Mouse (Mus musculus) adrenal gland, adult 8-10 months (tissue): ENCODE results near the gene Tceal7. TPM values are rescaled to one million over a fixed set of nuclear protein-coding genes. Genes with fewer than 3 reads are reported as not detected.
"Not testable (repeated sequence)": the region's sequence is repeated elsewhere in the genome, so short reads cannot be mapped to it uniquely, and the experiment has no call there.

Experiments
- DNase-seq: peaks from one replicate; pipeline ENCODE4 v3.0.0; 2022
- microRNA-seq, 2 experiments: library from miRNA; unstranded; fragments of <30 nt; microRNA quantifications; one replicate each; pipeline ENCODE4 v1.2.0; 2022
- total RNA-seq, 4 experiments: library from RNA; stranded (reverse); gene quantifications; 2 replicates each; pipeline ENCODE4 v1.2.4; 2022

Tceal7 gene
- total RNA-seq, 4 experiments from 2014 or later = not detected

GRCm38 (mm10) chrX:136248811-136249210 is 34.2 kb downstream of the Tceal7 start:
- DNase-seq = peak; percentile 70

GRCm38 (mm10) chrX:136249671-136250070 is 35.1 kb downstream of the Tceal7 start:
- no peak for DNase-seq

- no peak for DNase-seq
These were observed 37.6 kb downstream of the Tceal7 start for GRCm38 (mm10) chrX:136252023-136252729.

GRCm38 (mm10) chrX:136267720-136268119 is 53.1 kb downstream of the Tceal7 start:
- no peak for DNase-seq

- DNase-seq = no peak
These were observed 53.6 kb downstream of the Tceal7 start for GRCm38 (mm10) chrX:136268173-136268572.

GRCm38 (mm10) chrX:136269743-136270392 is 55.3 kb downstream of the Tceal7 start, which contains the start of gene Bex3:
Gene Bex3, plus strand, starts transcription at chrX:136270253.
- DNase-seq = peak; percentile 28

- DNase-seq = not testable (repeated sequence)
These were observed 56.0 kb downstream of the Tceal7 start for GRCm38 (mm10) chrX:136270393-136271111.

- no peak for DNase-seq
These were observed 60.0 kb downstream of the Tceal7 start for GRCm38 (mm10) chrX:136274542-136274941.

GRCm38 (mm10) chrX:136275386-136275785 is 60.8 kb downstream of the Tceal7 start:
- no peak for DNase-seq

Small RNA genes within 50 kb of the gene (microRNA-seq; reads per million reads assigned to microRNA genes)
- gene Mir6383 = 0 reads per million in 2 experiments

Other genes starting within 250 kb of the Tceal7 start
- 10 to 100 TPM; 18.5 to 35.9 (median 27.9) TPM for gene Arxes2, start 221.0 kb upstream of the Tceal7 start, total RNA-seq
- gene Arxes1, start 181.4 kb upstream of the Tceal7 start, total RNA-seq = 10 to 100 TPM in 1 of 4 experiments, 1 to 10 TPM in 3; 3.1 to 17.1 (median 5.5) TPM
- gene Bex2, start 146.5 kb upstream of the Tceal7 start, total RNA-seq = 10 to 100 TPM; 26.3 to 37.5 (median 33.4) TPM
- gene Nxf3, start 129.5 kb upstream of the Tceal7 start, total RNA-seq = not detected
- 1 to 10 TPM; 4.4 to 7.7 (median 5.5) TPM for gene Bex4, start 75.8 kb upstream of the Tceal7 start, total RNA-seq
- 10 to 100 TPM; 36.3 to 50.8 (median 48.3) TPM for gene Tceal8, start 42.4 kb upstream of the Tceal7 start, total RNA-seq
- gene Tceal5, start 10.9 kb upstream of the Tceal7 start, total RNA-seq = 1 to 10 TPM in 2 of 4 experiments, under 1 TPM in 2; 0.51 to 3.5 (median 1.2) TPM
- gene Bex1, start 734 bp downstream of the Tceal7 start, total RNA-seq = 10 to 100 TPM; 13.8 to 23.9 (median 17.7) TPM
- 100 to 1,000 TPM; 214 to 296 (median 285) TPM for gene Tceal9, start 30.3 kb downstream of the Tceal7 start, total RNA-seq
- 100 to 1,000 TPM in 2 of 4 experiments, 10 to 100 TPM in 2; 53.5 to 165 (median 112) TPM for gene Bex3, start 55.5 kb downstream of the Tceal7 start, total RNA-seq